8 mouse cellular contexts compared by ENCODE assay signal in genomic region chr11:82890342-82890762, GRCm38 (mm10). TPM values are rescaled to one million over a fixed set of nuclear protein-coding genes. Genes with fewer than 3 reads are reported as not detected.
DNase-seq lines count a peak whose midpoint lies in the region; ATAC-seq lines count a peak whose summit lies in the region.

Rad51d (minus strand) TSS chr11:82890614.

- H3K36me3 ChIP-seq in hindbrain, embryonic 15.5 days: no peaks in the 10 kb centered on the region

- H3K4me1 ChIP-seq in hindbrain, embryonic 15.5 days (replicated peaks): peaks cover 19% of the 10 kb centered on the region

- H3K4me2 ChIP-seq in hindbrain, embryonic 15.5 days: peak within 1 kb of the TSS; percentile 85

- H3K9me3 ChIP-seq in hindbrain, embryonic 15.5 days: no peaks in the 10 kb centered on the region

- H3K27me3 ChIP-seq in hindbrain, embryonic 15.5 days: peaks cover 14% of the 10 kb centered on the region

- ATAC-seq in hindbrain, embryonic 15.5 days (ENCODE audit: low FRiP score, low read depth): peak; percentile 90

- DNase-seq in R1 (ENCODE audit: low read depth, low spot score): peak; percentile 94
- DNase-seq in cerebellum, postnatal 25 days: peak; percentile 96 to 97
- peak; percentile 91 to 94 for DNase-seq in frontal cortex, postnatal 36 days (ENCODE audit: low spot score in 2 of 2)
- DNase-seq in left cerebral cortex, adult 11 months (ENCODE audit: low spot score): peak; percentile 87
- peak; percentile 94 to 95 for DNase-seq in lung, postnatal 4 days
- DNase-seq in retina, postnatal 7 days (ENCODE audit: low read depth, low spot score): peak; percentile 93
- peak; percentile 92 for DNase-seq in urinary bladder, adult 2 months (ENCODE audit: low spot score)

- WGBS in hindbrain, embryonic 15.5 days: 0% methylated on average over 26 of the region's 26 CpGs

- H3K9ac ChIP-seq in hindbrain, embryonic 15.5 days: peak within 1 kb of the TSS; percentile 63

- peak within 1 kb of the TSS; percentile 72 for H3K4me3 ChIP-seq in hindbrain, embryonic 15.5 days

- peak within 1 kb of the TSS; percentile 49 for H3K27ac ChIP-seq in hindbrain, embryonic 15.5 days (replicated peaks)

RNA-seq across cellular contexts. Expression of gene Rad51d, which starts in this region (rescaled TPM):
- polyA plus RNA-seq in hindbrain, embryonic 15.5 days (2015; fragmentation: Nextera tagmentation; extraction: Ambion mirVana): 10.7 and 12.3 TPM in 2 replicates
- 18.0 and 18.6 TPM in 2 replicates for polyA plus RNA-seq in urinary bladder, adult 2 months (2012; rRNA removed)

Comparison
In these comparisons a context has a peak if more than half of its experiments do, and no peak if none do; other contexts are left out.
1. Peak in every context shown above with its lines: DNase-seq, ATAC-seq, H3K4me3 ChIP-seq and H3K27ac ChIP-seq.